Mouse (Mus musculus) myocyte (in vitro differentiated cells): ENCODE measurements around the gene Gamt.

Experiments used
- CEBPB ChIP-seq: IDR thresholded peaks from 2 replicates; pipeline ENCODE4 v1.6.1; 2011; ENCODE audit warnings: mild to moderate bottlenecking, moderate library complexity; ENCODE audit not compliant: poor library complexity, insufficient read depth, severe bottlenecking
- POLR2AphosphoS2 ChIP-seq: IDR thresholded peaks from one replicate; pipeline ENCODE4 v1.6.1; 2011; ENCODE audit warnings: low read depth, control low read depth; ENCODE audit not compliant: insufficient read length

GRCm38 (mm10) chr10:80302471-80302881, 41.7 kb upstream of the Gamt start:
- TF ChIP-seq POLR2AphosphoS2 = no peak
- TF ChIP-seq CEBPB = no peak
